Mouse (Mus musculus): ENCODE results near the gene Tgm7.

DNA sequence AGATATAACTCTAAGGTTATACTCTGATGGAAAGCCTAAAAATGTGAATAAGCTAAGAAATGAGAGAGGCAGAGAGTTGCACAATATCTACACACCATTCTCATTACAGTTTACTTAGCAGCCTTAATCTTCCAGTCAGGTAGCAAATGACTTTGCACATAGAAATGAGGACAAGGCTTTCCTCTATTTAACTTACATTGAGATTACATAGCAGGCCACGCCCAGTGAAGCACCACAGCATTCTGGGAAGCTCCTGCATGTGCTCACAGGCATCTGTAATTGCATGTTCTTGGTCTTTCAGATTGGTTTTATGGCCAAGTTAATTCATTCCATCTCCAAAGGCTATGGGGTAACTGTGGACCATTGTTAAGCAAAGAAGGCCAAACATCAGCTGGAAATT lies 23.2 kb upstream of the Tgm7 start:
- TF ChIP-seq CTCF (IDR thresholded peaks at IDR 0.05): no peak
- TF ChIP-seq EP300 (IDR thresholded peaks at IDR 0.05): no peak
